Mouse (Mus musculus) heart, adult 9 months (tissue): ENCODE results near the gene Olfr1335.

Source experiments
- DNase-seq, 2 experiments: peaks; one replicate each; pipeline ENCODE4 v3.0.0; 2022; ENCODE audit warnings: low spot score in 2 of 2

The Olfr1335 gene

GRCm38 (mm10) chr4:118809844-118810243, at the start of gene Olfr1335:
Gene Olfr1335 (minus strand): TSS chr4:118809944.
- DNase-seq = no peak

GRCm38 (mm10) chr4:118836179-118836578, 26.4 kb upstream of the Olfr1335 start, which contains the start of gene Olfr1333:
Gene Olfr1333 (minus strand): TSS chr4:118836279.
- no peak for DNase-seq

- no peak for DNase-seq
These were observed 9.2 kb upstream of the Olfr1335 start for GRCm38 (mm10) chr4:118818921-118819320.

- peak in 1 of 2 experiments; percentile 10 for DNase-seq
These were observed 16.9 kb downstream of the Olfr1335 start for GRCm38 (mm10) chr4:118792796-118793195.

GRCm38 (mm10) chr4:118782486-118782885, 27.3 kb downstream of the Olfr1335 start, which contains the start of gene Olfr1337:
Gene Olfr1337 (minus strand): TSS chr4:118782586.
- DNase-seq = no peak
